Mouse (Mus musculus) cerebellum, adult 11-12 months (tissue): ENCODE data around the gene Itgb3bp.

Source experiments
- DNase-seq: peaks from one replicate; pipeline ENCODE4 v3.0.0; 2022

Itgb3bp gene

DNA sequence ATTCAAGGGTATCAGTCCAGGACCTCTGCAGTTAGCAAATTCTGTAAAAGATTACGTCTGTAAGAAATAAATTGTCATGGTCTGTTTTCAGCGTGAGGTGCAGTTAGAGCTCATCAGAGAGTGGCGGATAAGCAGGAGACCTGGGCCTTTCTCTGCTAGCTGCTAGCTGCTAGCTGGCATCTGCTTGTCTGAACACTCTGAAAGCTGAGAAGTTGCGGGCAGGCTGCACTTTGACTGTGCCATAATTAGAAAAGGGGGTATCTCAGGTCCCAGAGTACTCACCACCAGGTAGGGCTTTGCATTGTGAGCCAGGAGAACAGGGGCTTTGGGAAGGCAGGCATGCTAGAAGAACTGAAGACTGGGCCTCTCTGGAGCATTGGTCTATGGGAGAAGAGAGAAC lies 2.2 kb upstream of the Itgb3bp start:
- DNase-seq = no peak

- no peak for DNase-seq
These were observed 1.6 kb upstream of the Itgb3bp start for GRCm38 (mm10) chr4:99931240-99931580.

GRCm38 (mm10) chr4:99930518-99931239 lies 1.1 kb upstream of the Itgb3bp start:
- DNase-seq = peak; percentile 31

DNA sequence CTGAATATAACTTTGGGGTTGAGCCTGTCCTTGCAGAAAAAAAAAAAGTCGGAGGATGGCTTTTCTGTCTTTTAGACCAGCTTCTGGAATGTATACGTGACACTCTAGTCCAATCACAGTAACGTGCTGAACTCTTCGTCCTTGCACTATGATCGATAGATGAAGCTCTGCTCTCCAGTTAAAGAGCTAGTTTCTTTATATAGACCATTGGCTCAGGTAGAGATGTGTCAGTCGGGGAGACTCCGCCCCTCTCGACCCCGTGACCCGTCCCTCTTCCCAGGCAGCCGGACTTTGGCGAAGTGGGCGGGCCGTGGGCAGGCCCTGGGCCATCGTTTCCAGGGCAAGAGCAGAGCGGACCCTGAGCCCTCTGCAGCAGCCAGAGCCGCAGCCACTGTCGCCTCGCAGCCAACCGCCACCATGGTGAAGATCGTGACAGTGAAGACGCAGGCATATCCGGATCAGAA lies 432 bp downstream of the Itgb3bp start, which contains the start of gene Pgm1:
Pgm1 (plus strand) TSS at position 266 of the 464 bp plus-strand sequence.
- DNase-seq = peak; percentile 91

DNA sequence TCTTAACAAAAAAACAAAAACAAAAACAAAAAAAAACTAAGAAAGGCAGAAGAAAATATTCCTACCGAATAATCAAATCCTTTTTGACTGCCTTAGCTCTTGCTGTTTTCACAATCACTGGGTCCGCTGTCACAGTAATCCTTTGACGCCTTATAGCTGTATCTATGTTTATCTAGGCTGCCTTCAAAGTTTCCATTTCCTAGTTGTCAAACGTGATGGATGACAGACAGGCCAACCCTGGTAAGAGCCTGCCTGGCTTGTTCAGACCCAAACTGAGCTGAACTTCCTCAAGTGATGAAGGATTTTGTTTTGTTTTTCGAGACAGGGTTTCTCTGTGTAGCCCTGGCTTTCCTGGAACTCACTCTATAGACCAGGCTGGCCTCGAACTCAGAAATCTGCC lies 1.1 kb downstream of the Itgb3bp start:
- no peak for DNase-seq

DNA sequence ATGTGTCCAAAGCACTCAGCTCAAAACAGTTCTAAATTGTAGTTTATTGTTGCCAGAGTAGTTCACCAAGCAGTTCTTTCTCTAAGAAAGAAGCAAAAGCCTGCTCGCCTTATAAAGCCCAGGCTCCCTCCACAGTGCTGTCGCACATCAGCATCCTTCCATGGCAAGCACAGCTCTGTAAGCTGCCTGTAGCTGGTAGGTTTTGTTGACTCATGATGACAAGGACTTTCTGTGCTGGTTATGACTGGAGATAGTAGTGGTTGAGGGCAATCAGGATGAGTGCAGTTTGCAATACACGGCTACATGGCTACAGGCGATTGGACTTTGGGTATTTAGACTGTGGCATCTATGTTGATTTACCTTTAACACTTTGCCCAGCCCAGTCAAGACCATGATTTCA lies 3.2 kb downstream of the Itgb3bp start:
- DNase-seq = no peak

DNA sequence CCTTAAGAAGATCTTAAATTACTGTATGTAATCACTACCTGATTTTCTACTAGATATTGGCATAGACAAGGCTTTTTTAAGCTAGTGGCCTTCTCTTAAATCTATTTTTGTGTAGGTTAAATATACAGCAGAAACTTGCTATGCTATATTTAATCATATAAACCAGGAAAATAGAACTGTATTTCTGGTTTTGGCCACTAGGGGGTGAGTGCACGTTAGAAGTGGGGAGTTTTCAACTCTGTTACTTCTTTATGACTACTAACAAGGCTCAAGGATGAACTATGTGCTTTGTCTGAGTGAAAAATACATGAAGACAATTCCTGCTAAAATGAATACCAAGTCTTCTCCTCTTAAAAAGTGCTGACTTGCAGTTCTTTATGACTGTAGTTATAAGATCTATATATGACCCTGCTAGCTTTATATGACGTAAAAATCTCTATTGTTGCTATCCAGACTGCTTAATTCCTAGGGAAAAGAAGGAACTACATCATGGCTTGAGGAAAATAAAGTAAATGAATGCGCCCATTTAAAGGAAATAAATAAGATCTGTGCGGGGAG lies 15.6 kb downstream of the Itgb3bp start:
- no peak for DNase-seq

DNA sequence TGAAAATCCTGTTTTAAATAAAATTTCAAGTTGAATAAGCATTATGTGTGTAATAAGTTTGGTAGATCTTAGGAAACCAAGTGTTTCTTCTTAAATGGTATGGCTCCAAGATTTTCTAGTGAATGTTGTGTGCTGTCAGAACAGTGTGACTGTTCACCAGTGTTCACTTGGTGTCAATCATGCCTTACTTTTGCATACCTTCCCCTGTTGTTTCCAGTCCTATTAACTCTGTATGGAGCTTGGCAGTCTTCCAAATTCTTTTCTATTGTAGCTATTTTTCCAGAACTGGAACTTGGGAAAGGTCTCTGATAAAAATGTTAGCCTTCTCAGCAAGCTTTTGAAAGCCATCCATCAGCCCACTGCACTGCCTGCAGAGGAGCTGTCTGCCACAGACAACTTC lies 47.2 kb downstream of the Itgb3bp start:
- DNase-seq = no peak

DNA sequence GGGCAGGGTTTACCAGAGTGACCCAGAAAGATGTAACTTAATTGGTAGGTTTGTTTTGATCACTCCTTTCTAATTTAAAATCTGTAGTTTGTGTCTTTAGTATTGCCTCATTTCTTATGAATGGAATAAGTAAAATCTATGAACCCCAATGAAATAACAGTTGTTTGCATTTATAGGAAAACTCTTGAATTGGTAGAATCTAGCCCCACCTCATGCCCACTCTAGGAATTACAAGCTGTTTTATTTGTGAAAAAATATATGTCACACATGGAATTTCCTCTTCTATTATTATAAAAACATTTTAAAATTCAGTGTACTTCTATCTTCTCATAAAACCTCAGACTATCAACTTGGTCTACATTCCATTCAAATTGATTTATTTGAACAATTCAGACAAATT lies 47.7 kb downstream of the Itgb3bp start:
- DNase-seq = no peak

- DNase-seq = peak; percentile 83
These were observed 100.2 kb downstream of the Itgb3bp start, which contains the start of gene Efcab7 for GRCm38 (mm10) chr4:99829094-99830073. Gene Efcab7, plus strand, starts transcription at chr4:99829198.

DNA sequence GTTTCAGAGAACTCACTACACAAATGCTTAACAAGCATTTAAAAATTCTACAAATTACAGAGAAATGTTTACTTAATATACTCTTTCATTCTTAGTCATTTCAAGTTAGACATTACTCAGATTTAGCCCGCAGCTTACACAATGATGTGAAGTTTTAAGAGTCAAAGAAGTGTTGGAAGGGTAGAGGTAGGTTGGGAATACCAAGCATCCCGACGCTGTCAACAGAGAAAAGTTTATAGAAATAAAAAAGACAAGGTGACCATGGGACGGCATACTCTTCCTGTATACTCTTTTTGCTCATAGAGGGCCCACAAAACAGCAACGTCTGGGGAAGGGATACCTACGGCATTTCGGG lies 100.9 kb downstream of the Itgb3bp start:
- no peak for DNase-seq

GRCm38 (mm10) chr4:99828337-99828736 lies 101.3 kb downstream of the Itgb3bp start:
- no peak for DNase-seq

DNA sequence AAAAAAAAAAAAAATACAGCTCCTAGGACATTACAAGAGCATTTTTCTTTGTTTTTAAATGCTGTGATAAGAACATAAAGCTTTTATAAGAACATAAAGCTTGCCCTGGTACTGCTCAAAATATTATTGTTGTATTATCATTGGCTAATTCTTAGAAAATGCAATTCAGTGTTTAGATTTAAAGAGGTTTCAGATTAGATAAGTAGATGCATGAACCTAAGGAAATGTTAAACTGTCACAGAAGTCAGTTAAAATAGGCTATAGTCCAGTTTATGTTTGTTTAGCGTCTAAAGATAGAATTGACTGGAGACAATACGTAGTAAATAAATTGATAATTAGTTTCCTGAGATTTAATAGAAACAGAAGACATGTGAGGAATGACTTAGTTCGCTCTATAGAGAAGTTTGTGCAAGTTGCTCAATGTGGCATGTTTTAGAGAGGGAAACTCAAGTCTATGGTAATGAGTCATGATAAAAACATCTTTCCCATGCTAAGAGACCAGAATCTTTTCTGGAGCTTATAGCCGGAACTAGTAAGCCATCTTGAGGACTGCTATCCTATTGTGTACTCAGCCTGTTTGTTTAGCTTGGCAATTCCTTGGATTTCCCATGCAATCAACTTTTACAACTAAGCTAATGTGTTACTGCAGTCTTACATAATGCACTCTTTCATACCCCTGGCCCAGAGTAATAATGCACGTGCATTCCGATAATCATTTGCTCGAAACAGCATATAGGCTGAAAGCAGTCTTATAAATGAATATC lies 112.7 kb downstream of the Itgb3bp start:
- DNase-seq = no peak

DNA sequence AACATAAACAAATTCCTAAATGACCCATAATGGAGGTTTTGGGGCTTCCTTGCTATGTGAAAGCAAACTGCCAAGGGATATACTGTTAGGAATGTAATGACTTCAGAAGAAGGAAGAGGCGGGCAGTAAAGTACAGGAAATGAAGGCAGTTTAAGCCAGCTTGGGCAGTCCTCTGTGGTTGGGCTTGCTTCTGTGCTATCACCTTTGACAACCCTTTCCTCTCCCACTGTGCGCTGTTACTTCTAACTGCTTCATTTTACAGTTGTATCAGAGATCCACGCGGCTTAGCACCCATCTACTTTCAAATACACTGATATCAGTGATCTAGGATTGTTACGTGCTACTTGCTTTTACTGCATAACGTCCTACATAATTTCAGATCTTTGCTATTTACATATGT lies 137.2 kb downstream of the Itgb3bp start:
- DNase-seq = no peak

DNA sequence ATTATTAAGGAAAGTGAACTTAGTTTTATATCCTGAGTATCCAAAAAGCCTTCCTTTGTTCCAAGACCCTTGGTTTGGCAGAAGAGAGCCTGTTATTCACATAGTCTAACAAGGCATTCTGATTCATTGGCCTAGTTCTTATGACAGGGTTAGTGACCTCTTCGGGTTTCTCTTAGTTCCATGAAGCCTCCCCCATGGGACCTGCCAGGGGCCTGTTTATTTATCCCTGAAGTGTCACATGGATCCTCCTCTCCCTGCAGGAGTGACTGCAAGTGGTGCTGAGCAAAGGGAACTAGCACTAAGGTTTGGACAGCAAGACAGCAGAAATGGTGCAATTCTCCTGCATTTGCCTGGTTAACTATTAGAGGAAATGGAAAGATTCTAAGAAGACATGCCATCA lies 156.6 kb downstream of the Itgb3bp start:
- no peak for DNase-seq

DNA sequence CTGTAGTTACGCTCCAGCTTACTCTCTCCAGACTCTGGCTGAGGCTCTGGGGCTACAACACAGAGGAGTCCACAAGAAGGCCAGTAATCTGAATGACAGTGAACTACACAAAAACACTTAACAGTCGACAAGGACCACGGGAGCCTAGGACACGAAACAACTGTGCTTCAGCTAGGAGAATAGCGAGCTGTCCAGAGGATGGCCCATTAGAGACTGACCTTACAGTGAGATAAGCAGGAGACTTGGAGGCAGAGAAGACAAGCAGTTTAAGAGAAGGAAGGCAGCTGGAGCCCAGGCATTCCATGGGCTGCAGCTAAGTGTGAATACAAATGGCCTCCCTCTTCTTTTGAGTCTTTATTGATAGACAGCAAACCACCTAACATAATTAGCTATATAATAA lies 159.1 kb downstream of the Itgb3bp start:
- DNase-seq = no peak

GRCm38 (mm10) chr4:99766753-99767152 lies 162.9 kb downstream of the Itgb3bp start:
- no peak for DNase-seq

GRCm38 (mm10) chr4:99766303-99766702 lies 163.3 kb downstream of the Itgb3bp start:
- DNase-seq = no peak

DNA sequence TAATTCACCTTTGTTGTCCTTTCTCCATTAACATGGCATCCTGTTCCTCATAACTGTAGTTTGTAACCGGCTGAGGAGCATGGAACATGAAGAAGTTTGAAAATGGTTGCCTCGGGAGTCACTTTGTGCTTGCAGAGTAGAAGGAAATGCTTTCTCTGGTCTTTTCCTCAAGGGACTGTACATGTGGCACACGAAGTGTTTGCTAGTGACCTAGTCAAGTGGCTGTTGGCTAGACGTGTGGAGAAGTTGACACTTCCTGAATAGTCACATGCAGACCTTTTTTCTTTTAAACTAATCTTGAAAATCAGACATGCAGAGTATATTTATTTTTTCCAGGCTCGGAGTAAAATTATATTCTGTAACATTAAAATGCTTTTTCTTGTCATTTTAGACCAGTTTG lies 177.2 kb downstream of the Itgb3bp start:
- DNase-seq = no peak

- DNase-seq = no peak
These were observed 189.8 kb downstream of the Itgb3bp start for GRCm38 (mm10) chr4:99739836-99740235.

- no peak for DNase-seq
These were observed 203.6 kb downstream of the Itgb3bp start for GRCm38 (mm10) chr4:99725914-99726451.

DNA sequence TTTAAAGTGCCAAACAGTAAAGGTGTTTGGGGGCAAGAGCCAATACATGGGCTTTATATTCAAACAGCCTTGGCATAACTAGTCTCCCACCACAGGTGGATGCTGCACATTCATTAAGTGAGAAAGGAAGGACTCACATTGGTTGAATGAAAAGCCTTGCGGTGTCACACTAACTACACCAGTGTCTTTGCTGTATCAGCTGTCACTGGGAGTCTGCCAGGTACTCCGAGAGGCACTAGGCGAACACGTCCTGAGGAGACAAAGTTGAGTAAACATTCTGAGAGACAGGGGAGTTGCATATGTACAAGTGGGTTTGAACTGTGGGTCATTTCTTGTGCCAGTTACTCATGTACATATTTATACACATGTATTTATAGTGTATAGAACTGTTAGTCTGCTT lies 205.3 kb downstream of the Itgb3bp start:
- DNase-seq = no peak

DNA sequence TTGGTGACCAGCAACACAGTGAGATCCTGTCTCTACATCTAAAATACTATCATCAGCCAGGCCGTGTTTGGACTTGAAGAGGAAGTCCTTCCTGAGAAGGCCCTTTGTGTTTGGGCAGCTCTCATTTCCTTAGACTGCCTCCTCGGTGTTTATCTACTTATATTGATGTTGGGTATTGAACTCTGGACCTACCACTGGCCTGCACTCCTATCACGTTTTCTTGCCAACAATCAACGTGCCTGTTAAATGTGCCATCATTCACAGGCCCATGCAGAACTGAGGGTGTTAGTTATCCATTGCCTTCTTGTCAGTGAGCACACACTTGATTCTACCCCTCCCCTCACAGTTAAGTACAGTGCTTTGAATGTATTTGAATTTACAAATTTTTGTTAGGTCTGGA lies 211.7 kb downstream of the Itgb3bp start:
- DNase-seq = no peak
